Mouse (Mus musculus): Measurements from ENCODE around the gene Ppp1r27. TPM values are rescaled to one million over a fixed set of nuclear protein-coding genes. Genes with fewer than 3 reads are reported as not detected.
A peak's percentile ranks its signal among the peaks of the same experiment; 100 is the strongest.
"Not testable (repeated sequence)": the region's sequence is repeated elsewhere in the genome, so short reads cannot be mapped to it uniquely, and the experiment has no call there.

The Ppp1r27 gene
- polyA plus RNA-seq, 1 experiment from 2014 or later = 0.50 TPM

- ATAC-seq (replicated peaks; ENCODE audit: insufficient number of reproducible peaks, insufficient read depth, low FRiP score, low read depth) = no peak
- H3K9me3 ChIP-seq (replicated peaks) = no peaks in the 10 kb centered on the region
- no peak overlapping the region for H3K27ac ChIP-seq
- peaks cover 4% of the 10 kb centered on the region for H3K27me3 ChIP-seq
- peaks cover 23% of the 10 kb centered on the region for H3K4me1 ChIP-seq (replicated peaks)
- no peak overlapping the region for H3K9ac ChIP-seq
- no peak overlapping the region for H3K4me3 ChIP-seq
- no peaks in the 10 kb centered on the region for H3K36me3 ChIP-seq
- 83% methylated on average over 8 of the region's 8 CpGs for WGBS
- no peak overlapping the region for H3K4me2 ChIP-seq
Observed at GRCm38 (mm10) chr11:120522581-120522980, 28.4 kb downstream of the Ppp1r27 start.

- no peak for ATAC-seq (replicated peaks; ENCODE audit: insufficient number of reproducible peaks, insufficient read depth, low FRiP score, low read depth)
- Histone ChIP-seq H3K4me1 (replicated peaks) (peaks cover 23% of the 10 kb centered on the region), H3K36me3 (no peaks in the 10 kb centered on the region), H3K9me3 (replicated peaks) (no peaks in the 10 kb centered on the region), H3K27ac (peak overlapping the region; percentile 9), H3K4me3 (no peak overlapping the region), H3K27me3 (0 out of 2 replicates have a peak, but pooled peaks cover under 1% of the 10 kb centered on the region), H3K4me2 (no peak overlapping the region), H3K9ac (peak overlapping the region; percentile 5; the same call in 1 of the 2 replicates)
- 55% methylated on average over 5 of the region's 5 CpGs for WGBS
Observed at GRCm38 (mm10) chr11:120520967-120521540, 29.9 kb downstream of the Ppp1r27 start.

DNA sequence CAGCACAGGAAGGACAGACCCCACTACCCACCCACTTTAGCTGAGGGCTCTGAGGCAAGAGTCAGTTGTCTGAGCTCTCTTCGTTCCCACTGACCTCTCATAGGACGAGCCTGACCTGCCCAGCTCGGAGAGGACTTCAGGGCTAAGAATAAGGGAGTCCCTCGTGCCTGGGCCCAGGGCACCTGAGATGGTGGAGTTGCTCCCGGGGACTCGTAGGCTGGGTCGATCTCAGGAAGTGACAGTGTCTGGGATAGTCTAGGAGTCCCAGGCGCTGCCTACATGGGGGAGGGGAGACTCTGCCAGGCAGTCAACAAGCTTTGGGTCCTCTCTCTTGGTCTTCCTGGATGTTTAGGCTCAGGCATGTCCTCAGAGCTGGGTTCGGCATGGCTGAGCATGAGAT lies 30.4 kb downstream of the Ppp1r27 start:
- H3K27ac ChIP-seq = peak overlapping the region; percentile 9; the same call in 1 of the 2 replicates
- H3K4me3 ChIP-seq = no peak overlapping the region
- no peaks in the 10 kb centered on the region for H3K9me3 ChIP-seq (replicated peaks)
- 0 out of 2 replicates have a peak, but pooled peaks cover 5% of the 10 kb centered on the region for H3K27me3 ChIP-seq
- no peak for ATAC-seq (replicated peaks; ENCODE audit: insufficient number of reproducible peaks, insufficient read depth, low FRiP score, low read depth)
- WGBS = 70% methylated on average over 9 of the region's 9 CpGs
- no peak overlapping the region for H3K9ac ChIP-seq
- H3K36me3 ChIP-seq = no peaks in the 10 kb centered on the region
- peaks cover 23% of the 10 kb centered on the region for H3K4me1 ChIP-seq (replicated peaks)
- H3K4me2 ChIP-seq = no peak overlapping the region

DNA sequence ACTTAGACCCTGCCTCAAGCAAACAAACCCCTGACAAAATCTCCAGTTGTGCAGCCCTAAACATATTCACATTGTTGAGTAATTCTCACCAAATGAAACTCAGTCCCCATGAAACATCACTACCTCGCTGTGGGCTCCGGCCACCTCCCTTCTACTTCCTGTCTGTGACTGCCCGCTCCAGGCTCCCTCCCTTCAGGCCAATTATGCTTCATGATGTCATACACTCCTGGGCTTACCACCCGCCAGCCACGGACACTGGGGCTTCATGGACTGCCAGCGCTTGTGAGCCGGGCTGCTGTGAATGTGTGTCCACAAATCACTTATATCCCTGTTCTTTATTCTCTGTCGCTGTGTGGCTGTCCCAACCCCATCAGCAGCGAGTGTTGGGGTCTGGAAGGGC lies 31.2 kb downstream of the Ppp1r27 start:
- 0 out of 2 replicates have a peak, but pooled peaks cover 5% of the 10 kb centered on the region for H3K27me3 ChIP-seq
- H3K9ac ChIP-seq = no peak overlapping the region
- peak overlapping the region; percentile 30; the same call in 1 of the 2 replicates for H3K27ac ChIP-seq
- peaks cover 23% of the 10 kb centered on the region for H3K4me1 ChIP-seq (replicated peaks)
- H3K4me3 ChIP-seq = no peak overlapping the region
- no peaks in the 10 kb centered on the region for H3K36me3 ChIP-seq
- peak overlapping the region; percentile 14; the same call in 1 of the 2 replicates for H3K4me2 ChIP-seq
- 23% methylated on average over 9 of the region's 9 CpGs for WGBS
- ATAC-seq (replicated peaks; ENCODE audit: insufficient number of reproducible peaks, insufficient read depth, low FRiP score, low read depth) = peak; percentile 72
- no peaks in the 10 kb centered on the region for H3K9me3 ChIP-seq (replicated peaks)

GRCm38 (mm10) chr11:120518558-120518957 lies 32.4 kb downstream of the Ppp1r27 start:
- no peak for ATAC-seq (replicated peaks; ENCODE audit: insufficient number of reproducible peaks, insufficient read depth, low FRiP score, low read depth)
- no peaks in the 10 kb centered on the region for H3K36me3 ChIP-seq
- H3K27ac ChIP-seq = peak overlapping the region; percentile 2; the same call in 1 of the 2 replicates
- 59% methylated on average over 6 of the region's 6 CpGs for WGBS
- no peaks in the 10 kb centered on the region for H3K9me3 ChIP-seq (replicated peaks)
- 0 out of 2 replicates have a peak, but pooled peaks cover 5% of the 10 kb centered on the region for H3K27me3 ChIP-seq
- no peak overlapping the region for H3K9ac ChIP-seq
- no peak overlapping the region for H3K4me3 ChIP-seq
- H3K4me1 ChIP-seq (replicated peaks) = peaks cover 23% of the 10 kb centered on the region
- no peak overlapping the region for H3K4me2 ChIP-seq

DNA sequence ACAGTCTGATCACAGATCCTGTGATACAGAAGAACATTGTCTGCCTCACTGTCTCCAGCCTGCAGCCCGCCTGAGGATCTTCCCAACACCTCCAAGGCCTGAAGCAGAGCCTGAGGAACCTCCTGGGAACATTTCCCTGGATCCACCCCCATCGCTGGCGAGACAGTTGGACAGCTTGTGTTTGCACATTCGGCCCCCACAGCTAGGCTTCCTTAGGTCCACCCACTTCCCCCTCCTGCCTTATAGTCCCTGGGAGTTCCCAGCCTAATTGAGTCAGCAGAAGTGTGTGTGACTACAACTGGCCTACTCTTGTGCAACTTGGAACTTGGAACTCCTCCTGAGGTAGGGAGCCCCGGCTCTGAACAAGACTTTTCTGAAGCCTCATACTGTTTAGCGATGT lies 32.9 kb downstream of the Ppp1r27 start:
- H3K9me3 ChIP-seq (replicated peaks) = no peaks in the 10 kb centered on the region
- H3K27ac ChIP-seq = peak overlapping the region; percentile 2; the same call in 1 of the 2 replicates
- H3K27me3 ChIP-seq = 0 out of 2 replicates have a peak, but pooled peaks cover 5% of the 10 kb centered on the region
- 67% methylated on average over 6 of the region's 6 CpGs for WGBS
- no peak overlapping the region for H3K4me3 ChIP-seq
- H3K36me3 ChIP-seq = no peaks in the 10 kb centered on the region
- ATAC-seq (replicated peaks; ENCODE audit: insufficient number of reproducible peaks, insufficient read depth, low FRiP score, low read depth) = no peak
- peaks cover 23% of the 10 kb centered on the region for H3K4me1 ChIP-seq (replicated peaks)
- no peak overlapping the region for H3K4me2 ChIP-seq
- no peak overlapping the region for H3K9ac ChIP-seq

GRCm38 (mm10) chr11:120517147-120517546 lies 33.8 kb downstream of the Ppp1r27 start:
- Histone ChIP-seq H3K27ac (no peak overlapping the region), H3K27me3 (0 out of 2 replicates have a peak, but pooled peaks cover 5% of the 10 kb centered on the region), H3K36me3 (no peaks in the 10 kb centered on the region), H3K9me3 (replicated peaks) (no peaks in the 10 kb centered on the region), H3K4me1 (replicated peaks) (peaks cover 23% of the 10 kb centered on the region), H3K4me2 (no peak overlapping the region), H3K4me3 (no peak overlapping the region), H3K9ac (no peak overlapping the region)
- 75% methylated on average over 4 of the region's 4 CpGs for WGBS
- ATAC-seq (replicated peaks; ENCODE audit: insufficient number of reproducible peaks, insufficient read depth, low FRiP score, low read depth) = no peak

DNA sequence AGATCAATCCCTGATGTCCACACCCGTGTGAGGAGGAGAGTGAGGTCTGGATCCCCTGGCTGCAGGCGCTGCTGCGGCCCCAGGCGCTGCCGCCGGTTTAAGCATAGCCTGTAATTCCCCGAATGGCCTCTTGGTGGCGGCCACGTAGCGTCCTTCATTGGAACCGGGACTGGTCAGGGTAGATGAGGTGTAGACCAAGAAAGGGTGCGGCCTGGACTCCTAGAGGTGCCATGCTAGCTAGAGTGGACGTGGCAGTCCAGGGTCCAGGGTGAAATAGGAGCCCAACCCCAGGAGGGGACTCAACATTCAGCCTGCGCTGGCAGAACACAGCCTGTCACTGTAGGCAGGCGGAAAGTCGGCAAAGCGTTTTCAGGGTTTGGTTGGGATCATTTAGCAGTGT lies 35.3 kb downstream of the Ppp1r27 start:
- H3K9ac ChIP-seq = no peak overlapping the region
- ATAC-seq (replicated peaks; ENCODE audit: insufficient number of reproducible peaks, insufficient read depth, low FRiP score, low read depth) = peak; percentile 53; the same call in 1 of the 2 replicates
- no peaks in the 10 kb centered on the region for H3K9me3 ChIP-seq (replicated peaks)
- 21% methylated on average over 17 of the region's 17 CpGs for WGBS
- H3K27ac ChIP-seq = no peak overlapping the region
- H3K36me3 ChIP-seq = no peaks in the 10 kb centered on the region
- H3K4me3 ChIP-seq = no peak overlapping the region
- H3K4me1 ChIP-seq (replicated peaks) = peaks cover 23% of the 10 kb centered on the region
- no peak overlapping the region for H3K4me2 ChIP-seq
- 0 out of 2 replicates have a peak, but pooled peaks cover 5% of the 10 kb centered on the region for H3K27me3 ChIP-seq

GRCm38 (mm10) chr11:120514262-120514661 lies 36.7 kb downstream of the Ppp1r27 start:
- H3K4me2 ChIP-seq; H3K36me3 ChIP-seq; H3K27me3 ChIP-seq; H3K27ac ChIP-seq; H3K9me3 ChIP-seq (replicated peaks); ATAC-seq (replicated peaks; ENCODE audit: insufficient number of reproducible peaks, insufficient read depth, low FRiP score, low read depth); H3K4me3 ChIP-seq; H3K9ac ChIP-seq: not testable (repeated sequence)
- H3K4me1 ChIP-seq (replicated peaks) = peaks cover 16% of the 10 kb centered on the region
- WGBS = 84% methylated on average over 2 of the region's 2 CpGs

- Histone ChIP-seq H3K27ac (no peak overlapping the region), H3K4me2 (no peak overlapping the region), H3K36me3 (no peaks in the 10 kb centered on the region), H3K9ac (no peak overlapping the region), H3K27me3 (0 out of 2 replicates have a peak, but pooled peaks cover 5% of the 10 kb centered on the region), H3K4me1 (replicated peaks) (peaks cover 10% of the 10 kb centered on the region), H3K4me3 (no peak overlapping the region), H3K9me3 (replicated peaks) (no peaks in the 10 kb centered on the region)
- ATAC-seq (replicated peaks; ENCODE audit: insufficient number of reproducible peaks, insufficient read depth, low FRiP score, low read depth) = no peak
- 45% methylated on average over 6 of the region's 6 CpGs for WGBS
Observed at GRCm38 (mm10) chr11:120512790-120513453, 38.0 kb downstream of the Ppp1r27 start.

- H3K27me3 ChIP-seq = no peaks in the 10 kb centered on the region
- H3K27ac ChIP-seq = peak overlapping the region; percentile 58
- peak overlapping the region; percentile 40 for H3K4me3 ChIP-seq
- peak overlapping the region; percentile 65 for H3K4me2 ChIP-seq
- peak overlapping the region; percentile 51 for H3K9ac ChIP-seq
- WGBS = 7% methylated on average over 16 of the region's 16 CpGs
- no peaks in the 10 kb centered on the region for H3K9me3 ChIP-seq (replicated peaks)
- peaks cover 10% of the 10 kb centered on the region for H3K4me1 ChIP-seq (replicated peaks)
- no peak; the same call in 1 of the 2 replicates for ATAC-seq (replicated peaks; ENCODE audit: insufficient number of reproducible peaks, insufficient read depth, low FRiP score, low read depth)
- H3K36me3 ChIP-seq = no peaks in the 10 kb centered on the region
Observed at GRCm38 (mm10) chr11:120510375-120511030, 40.4 kb downstream of the Ppp1r27 start.
